Mouse (Mus musculus) C2C12 (cell line): ENCODE data around the gene Ntrk2. TPM values are rescaled to one million over a fixed set of nuclear protein-coding genes. Genes with fewer than 3 reads are reported as not detected.

ENCODE experiments used
- H3K27me3 ChIP-seq: one replicate; pipeline ENCODE4 v1.6.1; 2011; ENCODE audit not compliant: control insufficient read depth, insufficient read depth, insufficient read length
- H3K36me3 ChIP-seq: one replicate; pipeline ENCODE4 v1.6.1; 2011; ENCODE audit not compliant: control insufficient read depth, insufficient read depth
- H3K4me3 ChIP-seq: one replicate; pipeline ENCODE4 v1.5.1; 2011; ENCODE audit warnings: mild to moderate bottlenecking, control low read depth; ENCODE audit not compliant: poor library complexity, insufficient read depth, severe bottlenecking
- H3K79me2 ChIP-seq: one replicate; pipeline ENCODE4 v1.6.1; 2011; ENCODE audit not compliant: control insufficient read depth, insufficient read depth
- H3K79me3 ChIP-seq: one replicate; pipeline ENCODE4 v1.6.1; 2011; ENCODE audit warnings: low read depth, control low read depth
- H3ac ChIP-seq: one replicate; pipeline ENCODE3; 2011; ENCODE audit warnings: low read depth; ENCODE audit not compliant: control insufficient read depth, insufficient read length
- CEBPB ChIP-seq: IDR thresholded peaks from one replicate; pipeline ENCODE4 v1.6.1; 2011; ENCODE audit warnings: low read depth, mild to moderate bottlenecking, control low read depth, moderate library complexity
- CTCF ChIP-seq: IDR thresholded peaks from one replicate; pipeline ENCODE4 v1.5.1; 2011; ENCODE audit not compliant: control insufficient read depth, insufficient read depth, insufficient read length
- FOSL1 ChIP-seq: IDR thresholded peaks from one replicate; pipeline ENCODE4 v1.8.0; 2011; ENCODE audit warnings: mild to moderate bottlenecking, low read length; ENCODE audit not compliant: poor library complexity, insufficient read depth, severe bottlenecking
- MAX ChIP-seq: IDR thresholded peaks from one replicate; pipeline ENCODE4 v1.6.1; 2011; ENCODE audit warnings: mild to moderate bottlenecking, control low read depth
- MYOD1 ChIP-seq: IDR thresholded peaks from one replicate; pipeline ENCODE4 v1.6.1; 2011; ENCODE audit warnings: low read depth; ENCODE audit not compliant: control insufficient read depth, insufficient read length
- MYOG ChIP-seq: IDR thresholded peaks from one replicate; pipeline ENCODE4 v1.6.1; 2011; ENCODE audit not compliant: control insufficient read depth, insufficient read length; ENCODE audit errors: extremely low read depth
- USF1 ChIP-seq: IDR thresholded peaks from one replicate; pipeline ENCODE4 v1.6.1; 2011; ENCODE audit warnings: low read depth, mild to moderate bottlenecking, control low read depth, moderate library complexity
- polyA plus RNA-seq: library from polyadenylated mRNA; unstranded; fragments of >200 nt; fragmentation: generic; extraction: Trizol; gene quantifications from one replicate; pipeline ENCODE4 v1.2.1, GENCODE M21; 2012; ENCODE audit warnings: missing spikeins

The Ntrk2 gene
- polyA plus RNA-seq, 1 experiment, result not detected

- Histone ChIP-seq H3K27me3 (peaks cover 22% of the 10 kb centered on the region), H3K79me3 (no peaks in the 10 kb centered on the region), H3K79me2 (no peaks in the 10 kb centered on the region), H3K36me3 (no peaks in the 10 kb centered on the region), H3ac (no peak overlapping the region), H3K4me3 (no peak overlapping the region)
- TF ChIP-seq MYOD1 (no peak), MAX (no peak), USF1 (no peak), CTCF (no peak), FOSL1 (no peak), CEBPB (no peak), MYOG (no peak)
These were observed 1.4 kb downstream of the Ntrk2 start for GRCm38 (mm10) chr13:58807629-58808363.

GRCm38 (mm10) chr13:58808381-58808821 lies 2.0 kb downstream of the Ntrk2 start:
- H3K4me3 ChIP-seq, result no peak overlapping the region
- H3ac ChIP-seq, result no peak overlapping the region
- no peaks in the 10 kb centered on the region for H3K79me2 ChIP-seq
- no peaks in the 10 kb centered on the region for H3K36me3 ChIP-seq
- no peaks in the 10 kb centered on the region for H3K79me3 ChIP-seq
- peaks cover 22% of the 10 kb centered on the region for H3K27me3 ChIP-seq
- no peak for TF ChIP-seq USF1
- TF ChIP-seq CTCF, result no peak
- TF ChIP-seq MYOD1, result no peak
- TF ChIP-seq MAX, result no peak
- no peak for TF ChIP-seq FOSL1
- no peak for TF ChIP-seq CEBPB
- no peak for TF ChIP-seq MYOG

DNA sequence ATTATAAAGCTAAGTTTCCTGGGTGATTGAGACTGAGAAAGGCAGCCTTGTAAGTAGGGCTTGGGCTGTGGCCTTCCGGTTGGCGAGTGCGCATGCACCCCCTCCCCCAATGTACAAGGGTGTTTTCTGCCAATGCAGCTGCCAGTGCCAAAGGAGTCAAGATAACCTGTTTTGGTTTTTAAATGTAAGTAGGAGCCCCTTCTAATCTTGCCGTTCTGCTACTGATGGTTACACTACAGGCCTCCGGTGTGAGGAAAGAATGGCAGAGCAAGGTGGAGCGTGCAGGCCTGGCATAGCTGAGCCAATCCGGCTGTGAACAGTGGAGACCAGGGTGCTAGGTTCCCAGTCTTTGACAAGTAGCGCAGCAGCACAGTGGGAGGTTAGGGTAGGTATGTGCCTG lies 3.6 kb downstream of the Ntrk2 start:
- Histone ChIP-seq H3ac (no peak overlapping the region), H3K4me3 (no peak overlapping the region), H3K79me3 (no peaks in the 10 kb centered on the region), H3K36me3 (no peaks in the 10 kb centered on the region), H3K27me3 (peaks cover 22% of the 10 kb centered on the region), H3K79me2 (no peaks in the 10 kb centered on the region)
- TF ChIP-seq MAX, result no peak
- TF ChIP-seq CTCF, result no peak
- no peak for TF ChIP-seq CEBPB
- no peak for TF ChIP-seq MYOG

- no peaks in the 10 kb centered on the region for H3K79me3 ChIP-seq
- H3K27me3 ChIP-seq, result no peaks in the 10 kb centered on the region
- H3ac ChIP-seq, result no peak overlapping the region
- H3K36me3 ChIP-seq, result no peaks in the 10 kb centered on the region
- H3K79me2 ChIP-seq, result no peaks in the 10 kb centered on the region
- TF ChIP-seq FOSL1, result no peak
- TF ChIP-seq CEBPB, result no peak
- TF ChIP-seq USF1, result no peak
- TF ChIP-seq MYOG, result no peak
- no peak for TF ChIP-seq CTCF
- no peak overlapping the region for H3K4me3 ChIP-seq
These were observed 18.4 kb downstream of the Ntrk2 start for GRCm38 (mm10) chr13:58824752-58825151.

GRCm38 (mm10) chr13:58826356-58827197 lies 20.2 kb downstream of the Ntrk2 start:
- H3K79me3 ChIP-seq, result no peaks in the 10 kb centered on the region
- H3K4me3 ChIP-seq, result no peak overlapping the region
- no peaks in the 10 kb centered on the region for H3K79me2 ChIP-seq
- no peak for TF ChIP-seq MAX
- no peak for TF ChIP-seq FOSL1
- no peak for TF ChIP-seq CTCF
- no peak for TF ChIP-seq CEBPB
- TF ChIP-seq MYOG, result no peak
- TF ChIP-seq USF1, result no peak
- TF ChIP-seq MYOD1, result no peak
- no peaks in the 10 kb centered on the region for H3K27me3 ChIP-seq
- H3ac ChIP-seq, result no peak overlapping the region
- H3K36me3 ChIP-seq, result no peaks in the 10 kb centered on the region

DNA sequence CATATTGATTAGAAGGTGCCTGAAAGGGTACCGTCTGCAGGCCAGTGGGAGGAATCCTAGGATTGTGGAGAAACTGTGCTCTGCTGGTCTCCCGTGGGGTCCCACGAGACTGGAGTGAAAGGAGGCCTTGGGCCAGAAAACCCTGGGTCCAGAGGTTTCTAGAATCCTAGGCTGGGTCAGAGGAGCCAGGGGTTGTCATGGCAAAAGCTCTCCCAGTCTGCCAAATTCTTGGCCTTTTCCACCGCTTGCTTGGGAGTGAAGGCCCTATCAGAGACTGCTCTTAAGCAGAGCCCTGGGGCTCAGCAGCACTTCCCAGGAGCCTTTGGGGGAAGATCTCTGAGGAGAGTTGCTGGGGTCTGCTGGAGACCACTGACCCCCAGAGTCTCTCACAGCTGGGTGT lies 25.6 kb downstream of the Ntrk2 start:
- H3K27me3 ChIP-seq, result no peaks in the 10 kb centered on the region
- TF ChIP-seq MYOG (no peak), FOSL1 (no peak), CTCF (no peak), CEBPB (no peak), MYOD1 (no peak), MAX (no peak)
- H3K36me3 ChIP-seq, result no peaks in the 10 kb centered on the region
- H3K79me3 ChIP-seq, result no peaks in the 10 kb centered on the region
- H3K79me2 ChIP-seq, result no peaks in the 10 kb centered on the region
- no peak overlapping the region for H3ac ChIP-seq
- H3K4me3 ChIP-seq, result no peak overlapping the region
